Mouse (Mus musculus) adrenal gland, adult 8-10 months (tissue): Measurements from ENCODE around the gene Zdhhc16. TPM values are rescaled to one million over a fixed set of nuclear protein-coding genes. Genes with fewer than 3 reads are reported as not detected.
A peak's percentile ranks its signal among the peaks of the same experiment; 100 is the strongest.

ENCODE experiments used
- DNase-seq: peaks from one replicate; pipeline ENCODE4 v3.0.0; 2022
- total RNA-seq, 4 experiments: library from RNA; stranded (reverse); gene quantifications; 2 replicates each; pipeline ENCODE4 v1.2.4; 2022

The Zdhhc16 gene
- total RNA-seq: 10 to 100 TPM; 29.5 to 40.7 (median 34.8) TPM

DNA sequence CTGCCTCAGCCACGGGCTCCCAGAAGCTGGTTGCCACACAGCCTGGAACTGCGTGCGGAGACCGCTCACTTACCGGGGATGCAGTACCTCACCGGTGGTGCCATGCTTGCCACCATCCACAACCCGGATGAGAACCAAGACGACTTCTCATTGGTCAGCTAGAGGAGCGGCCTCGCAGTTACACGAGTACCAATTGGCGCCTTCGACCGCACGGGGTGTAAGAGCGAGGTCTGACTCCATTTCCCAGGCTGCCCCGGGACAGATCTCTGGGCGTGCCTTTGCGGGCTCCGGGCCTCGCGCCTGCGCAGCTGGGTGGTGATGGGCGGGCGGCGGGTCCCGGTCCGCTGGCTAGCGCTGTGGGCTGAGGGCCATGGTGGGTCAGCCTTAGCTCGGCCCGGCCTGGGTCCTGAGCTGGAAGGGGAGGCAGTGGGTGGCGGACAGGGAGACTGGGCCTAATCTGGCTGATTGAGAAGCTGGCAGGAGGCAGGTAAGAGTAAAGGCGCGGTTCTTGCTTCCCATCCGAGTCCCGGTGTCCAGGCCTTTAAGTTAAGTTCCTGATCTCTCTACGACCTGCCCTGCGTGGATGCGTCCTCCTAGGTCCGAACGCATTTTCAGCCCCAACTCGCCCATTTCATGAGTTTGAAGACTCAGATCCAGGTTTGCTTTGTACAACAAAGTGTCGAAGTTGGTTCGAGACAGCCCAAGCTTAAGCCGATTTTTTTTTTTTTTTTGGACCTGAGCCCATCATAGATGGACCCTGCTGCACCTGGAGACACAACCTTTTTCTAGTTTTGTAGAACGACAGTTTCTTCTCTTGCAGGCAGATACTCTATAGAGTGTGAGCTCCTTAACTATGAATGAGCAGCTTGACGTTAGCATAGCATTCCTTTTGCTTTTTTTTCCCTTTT lies at the start of gene Zdhhc16, which contains the start of gene Exosc1:
TSS of gene Zdhhc16 (plus strand) at position 302 of the 908 bp plus-strand sequence.
TSS of gene Exosc1 (minus strand) at position 245 of the 908 bp plus-strand sequence.
- peak; percentile 98 for DNase-seq

DNA sequence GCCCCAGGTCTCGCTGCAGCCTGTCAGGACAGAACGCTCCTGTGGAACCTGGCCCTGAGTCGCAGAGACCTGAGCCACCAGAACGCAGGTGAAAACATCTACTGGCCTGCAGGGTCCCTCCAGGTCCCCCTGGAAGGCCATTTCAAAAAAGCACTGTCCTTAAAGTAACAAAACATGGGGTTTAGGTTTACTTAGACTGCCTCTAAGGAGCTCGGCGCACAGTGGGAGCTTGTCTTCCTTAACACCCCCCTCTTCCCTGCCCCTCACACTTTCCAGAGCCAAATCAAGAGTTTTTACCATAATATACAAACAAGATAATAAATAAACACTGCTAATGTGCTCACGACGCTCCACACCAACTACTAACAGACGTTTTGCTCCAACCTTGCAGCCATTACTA lies 49.4 kb upstream of the Zdhhc16 start:
- DNase-seq: no peak

DNA sequence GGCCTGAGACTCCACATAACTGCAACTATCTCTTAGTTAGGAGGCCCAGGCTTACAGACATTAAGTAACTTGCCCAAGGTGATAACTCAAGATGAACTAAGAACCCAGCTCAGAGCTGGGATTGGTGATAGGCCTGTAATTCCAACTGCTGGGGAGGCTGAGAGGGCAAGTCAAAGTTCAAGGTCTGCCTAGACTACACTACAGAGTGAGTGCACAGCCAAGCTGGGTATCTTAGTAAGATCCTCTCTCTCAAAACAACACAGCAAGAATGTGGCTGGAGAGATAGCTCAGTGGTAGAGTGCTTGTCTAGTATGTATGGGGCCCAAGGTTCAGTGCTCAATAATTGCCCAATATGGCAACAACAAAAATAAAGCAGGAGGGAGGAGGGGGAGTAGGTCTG lies 45.1 kb upstream of the Zdhhc16 start:
- no peak for DNase-seq

DNA sequence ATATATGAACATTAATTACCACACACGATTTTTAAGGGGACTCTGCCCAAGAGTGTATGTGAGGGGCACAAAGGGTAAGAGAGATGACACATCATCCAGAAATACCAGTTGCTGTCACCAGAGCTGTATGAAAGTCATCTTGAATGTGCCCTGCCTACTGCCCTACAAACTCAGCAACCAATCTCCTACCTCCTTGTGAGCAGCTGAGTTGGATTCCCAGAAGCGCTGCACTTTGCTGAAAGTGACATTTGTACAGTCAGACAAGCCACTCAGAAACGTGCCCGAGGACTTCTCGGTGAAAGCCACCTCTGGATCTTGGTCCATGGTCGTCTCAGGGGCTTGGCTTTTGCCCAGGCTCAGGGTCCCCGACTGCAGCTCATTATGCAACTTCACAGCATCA lies 38.3 kb upstream of the Zdhhc16 start:
- DNase-seq: no peak

DNA sequence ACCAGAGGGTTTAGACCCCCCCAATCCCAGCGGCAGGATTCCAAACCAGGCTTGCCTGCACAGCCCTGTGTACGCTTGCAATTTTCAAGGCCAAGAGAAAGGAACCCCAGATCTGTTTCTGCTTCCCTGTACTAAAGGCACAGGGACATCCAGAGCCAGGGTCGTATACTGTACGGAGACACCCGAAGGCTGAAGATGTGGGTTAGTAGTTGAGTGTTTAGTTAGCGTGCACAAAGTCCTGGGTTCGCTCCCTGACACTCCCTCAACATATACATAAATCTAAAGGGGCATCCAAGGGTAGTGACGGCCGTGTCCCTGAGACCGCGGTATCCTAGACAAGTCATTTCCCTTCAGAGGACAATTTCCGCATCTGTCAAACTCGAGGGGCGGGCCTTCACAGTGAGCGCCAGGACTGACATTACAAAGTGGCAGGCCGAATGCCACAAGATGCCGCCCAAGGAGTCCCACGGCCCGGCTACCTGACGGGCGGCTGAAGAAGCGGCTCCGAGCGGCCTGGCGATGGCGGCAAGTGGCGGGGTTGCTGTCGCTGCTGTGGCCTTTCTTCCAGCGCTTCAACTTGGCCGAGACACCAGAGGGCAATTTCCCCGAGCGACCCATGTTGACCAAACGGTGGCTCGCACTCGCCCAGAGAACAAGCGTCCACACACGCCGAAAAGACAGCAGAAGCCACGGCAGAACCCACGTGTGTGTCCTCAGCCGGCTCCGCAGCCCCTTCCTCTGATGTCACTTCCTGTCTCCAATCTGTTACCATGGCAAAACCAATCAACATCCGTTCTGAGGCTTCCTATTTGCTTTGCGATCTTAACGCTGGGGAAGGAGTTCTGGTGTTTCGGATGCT lies 37.6 kb upstream of the Zdhhc16 start, which contains the start of gene Rrp12:
TSS of gene Rrp12 (minus strand) at position 714 of the 859 bp plus-strand sequence.
- DNase-seq: peak; percentile 75

DNA sequence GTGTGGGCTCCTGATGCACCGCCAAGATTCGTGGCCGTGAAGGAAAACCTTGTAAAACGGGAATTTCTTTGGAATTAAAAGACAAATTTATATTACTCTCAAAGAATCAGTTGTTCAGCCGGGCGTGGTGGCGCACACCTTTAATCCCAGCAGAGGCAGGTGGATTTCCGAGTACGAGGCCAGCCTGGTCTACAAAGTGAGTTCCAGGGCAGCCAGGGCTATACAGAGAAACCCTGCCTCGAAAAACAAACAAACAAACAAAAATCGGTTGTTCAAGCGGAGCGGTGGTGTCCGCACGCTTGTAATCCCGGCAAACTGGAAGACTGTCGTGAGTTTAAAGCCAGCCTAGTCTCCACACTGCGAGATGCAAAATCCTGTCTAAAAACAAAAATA lies 37.0 kb upstream of the Zdhhc16 start:
- no peak for DNase-seq

DNA sequence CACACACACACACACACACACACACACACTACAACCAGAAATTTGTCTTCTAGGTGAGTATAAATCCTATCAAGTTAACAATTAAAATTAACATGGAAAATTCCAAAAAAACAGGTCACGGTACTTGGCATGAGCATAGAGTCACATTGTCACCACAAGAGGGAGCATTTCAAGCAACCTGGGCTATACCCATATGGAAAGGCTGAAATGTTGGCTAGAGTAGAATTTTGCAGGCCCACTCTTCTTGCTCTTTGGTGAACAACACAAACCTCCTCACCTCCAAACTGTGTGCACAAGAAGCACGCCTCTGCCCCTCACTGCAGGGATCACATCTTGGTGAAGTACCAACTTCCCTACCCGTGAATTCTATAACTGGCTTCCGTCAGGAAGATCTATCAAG lies 34.4 kb upstream of the Zdhhc16 start:
- no peak for DNase-seq

DNA sequence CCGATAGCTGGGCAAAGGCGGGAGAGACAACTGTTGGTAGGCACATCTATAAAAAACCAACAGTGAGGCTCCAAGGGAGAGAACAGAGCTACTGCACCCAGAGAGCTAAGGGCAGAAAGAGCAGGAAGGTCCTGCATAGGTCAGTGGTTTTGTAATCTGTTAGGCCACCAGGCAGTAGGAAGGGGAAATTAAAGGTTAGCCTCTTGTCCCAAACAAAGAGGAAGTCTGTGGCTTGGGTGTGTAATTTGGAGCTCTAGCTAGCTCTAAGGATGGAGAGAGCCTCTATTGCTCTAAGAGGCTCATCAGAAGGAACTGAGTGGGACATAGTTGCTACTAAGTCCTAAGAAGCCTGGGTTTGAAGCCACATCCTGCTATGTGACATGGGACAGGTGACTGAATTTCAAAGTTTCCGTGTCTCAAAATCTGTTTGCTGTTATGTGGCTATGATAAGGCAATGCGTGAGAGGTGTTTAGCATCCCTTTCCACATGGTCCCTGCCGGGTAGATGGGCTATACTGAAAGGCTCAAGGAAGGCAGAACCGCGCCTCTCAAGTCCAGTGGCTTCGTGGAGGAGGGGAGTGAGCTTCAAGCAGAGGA lies 32.7 kb upstream of the Zdhhc16 start:
- no peak for DNase-seq

DNA sequence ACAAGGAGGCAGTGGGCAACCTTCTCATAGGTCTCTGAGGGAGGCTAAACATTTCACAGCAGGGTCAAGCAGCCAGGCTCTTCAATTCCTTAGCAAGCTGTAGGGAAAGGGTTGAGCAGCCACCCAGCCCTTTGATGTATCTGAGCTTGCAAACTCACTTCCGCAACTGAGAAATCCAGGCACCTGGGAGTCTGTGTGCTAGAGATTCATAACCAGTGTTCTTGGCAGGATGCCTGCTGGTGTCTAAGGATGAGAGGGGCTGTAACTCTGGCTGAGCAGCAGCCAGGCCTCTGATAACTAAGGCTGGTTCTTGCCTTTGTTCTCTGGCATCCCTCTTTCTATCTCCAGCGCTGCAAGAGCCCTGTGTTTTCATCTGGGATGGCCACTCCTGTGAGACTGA lies 31.6 kb upstream of the Zdhhc16 start:
- DNase-seq: no peak

DNA sequence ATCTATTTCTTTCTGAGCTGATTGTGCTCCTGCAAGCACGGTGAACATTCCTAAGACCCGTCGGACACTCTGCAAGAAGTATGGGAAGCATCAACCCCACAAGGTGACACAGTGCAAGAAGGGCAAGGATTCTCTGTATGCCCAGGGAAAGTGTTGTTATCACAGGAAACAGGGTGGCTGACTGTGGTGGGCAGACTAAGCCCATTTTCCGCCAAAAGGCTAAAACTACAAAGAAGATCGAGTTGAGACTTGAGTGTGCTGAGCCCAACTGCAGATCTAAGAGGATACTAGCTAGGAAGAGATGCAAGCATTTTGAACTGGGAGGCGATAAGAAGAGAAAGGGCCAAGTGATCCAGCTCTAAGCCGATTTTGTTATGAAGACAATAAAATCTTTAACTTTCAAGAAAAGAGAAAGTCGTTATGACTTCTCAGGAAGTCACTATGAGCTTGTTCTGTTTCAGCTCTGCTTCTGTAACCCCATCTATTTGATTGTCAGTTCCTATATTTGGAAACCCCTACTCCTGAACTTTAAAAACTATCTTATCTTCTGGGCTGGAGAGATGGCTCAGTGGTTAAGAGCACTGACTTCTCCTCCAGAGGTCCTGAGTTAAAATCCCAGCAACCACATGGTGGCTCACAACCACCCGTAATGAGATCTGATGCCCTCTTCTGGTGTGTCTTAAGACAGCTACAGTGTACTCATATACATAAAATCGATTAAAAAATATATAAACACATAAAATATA lies 30.3 kb upstream of the Zdhhc16 start:
- DNase-seq: no peak

DNA sequence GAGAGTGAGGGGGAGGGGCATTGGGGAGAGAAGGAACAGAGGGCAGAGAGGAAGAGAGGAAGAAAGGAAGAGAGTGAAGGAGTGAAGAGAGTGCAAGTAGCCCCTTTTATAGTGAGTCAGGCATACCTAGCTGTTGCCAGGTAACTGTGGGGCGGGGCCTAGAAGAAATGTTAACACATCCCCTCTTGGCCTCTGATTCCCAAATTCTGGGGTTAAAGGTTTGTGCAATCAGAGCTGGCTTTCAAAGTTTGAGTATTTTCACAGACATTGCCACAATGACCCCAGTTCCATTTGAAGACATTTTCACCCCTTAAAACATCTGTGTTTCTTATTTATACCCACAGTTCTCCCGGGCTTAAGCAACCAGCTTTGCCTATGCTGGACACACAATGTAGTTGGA lies 28.0 kb upstream of the Zdhhc16 start:
- DNase-seq: no peak

DNA sequence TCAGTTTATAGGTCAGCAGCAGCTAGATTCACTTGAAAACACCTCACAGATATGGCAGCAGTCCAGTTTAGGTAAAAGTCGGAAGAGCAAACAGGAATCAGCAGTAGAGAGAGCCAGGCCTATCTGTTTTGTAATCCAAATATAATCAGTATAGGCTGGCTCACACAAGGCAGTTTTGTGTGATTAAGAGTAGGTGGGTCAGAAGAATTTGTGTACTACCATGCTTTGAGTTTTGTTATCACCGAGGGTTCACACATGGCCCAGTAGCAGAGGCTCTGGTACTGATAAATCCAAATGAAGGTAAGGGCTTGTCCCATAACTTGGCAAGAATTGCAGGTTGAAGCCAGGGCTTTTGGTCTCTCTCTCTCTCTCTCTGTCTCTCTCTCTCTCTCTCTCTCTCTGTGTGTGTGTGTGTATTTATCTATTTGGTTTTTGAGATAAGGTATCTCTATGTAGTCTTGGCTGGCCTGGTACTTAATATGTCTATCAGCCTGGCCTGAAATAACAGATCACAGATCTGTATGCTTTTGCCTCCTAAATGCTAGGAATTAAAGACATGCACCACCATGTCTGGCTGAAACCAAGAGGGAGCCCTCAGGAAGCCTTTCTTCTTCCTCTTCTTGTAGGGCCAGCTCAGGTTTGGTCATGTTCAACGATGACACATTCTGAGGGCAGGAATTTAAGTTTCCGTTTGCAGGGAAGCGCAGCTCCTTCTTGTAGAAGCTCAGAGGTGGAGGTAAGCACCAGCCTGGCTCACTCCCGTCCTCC lies 26.8 kb upstream of the Zdhhc16 start:
- no peak for DNase-seq

DNA sequence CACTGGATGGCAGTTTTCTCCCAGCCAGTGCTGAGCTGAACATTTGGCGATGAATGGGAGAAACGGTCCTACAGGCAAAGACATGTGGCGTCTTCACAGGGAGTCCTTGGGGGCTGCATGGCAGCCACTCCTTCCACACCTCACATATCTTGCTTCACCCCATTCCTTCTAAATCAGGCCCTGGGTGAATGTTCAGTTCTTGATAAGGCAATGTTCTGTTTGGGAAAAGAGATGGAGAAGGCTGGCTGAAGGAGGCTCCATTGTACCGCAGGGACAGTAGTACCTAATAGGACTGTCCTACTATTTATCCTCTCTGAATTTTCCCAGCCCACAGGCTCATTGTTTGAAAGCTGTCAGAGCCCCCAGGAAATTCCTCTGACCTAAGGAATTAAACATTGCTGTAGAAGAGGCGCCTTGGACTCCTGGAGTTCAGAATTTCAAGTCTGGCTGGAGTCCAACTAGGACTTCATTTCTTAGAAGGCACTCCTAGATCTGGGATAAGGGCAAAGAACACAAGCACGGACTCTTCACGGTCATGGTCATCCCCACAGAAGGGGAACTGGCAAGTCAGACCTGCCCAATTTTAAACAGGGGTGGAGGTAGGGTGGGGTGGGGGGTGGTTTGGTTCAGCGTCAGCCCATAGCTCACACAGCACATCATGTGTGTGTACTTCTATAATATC lies 26.1 kb upstream of the Zdhhc16 start:
- no peak for DNase-seq

DNA sequence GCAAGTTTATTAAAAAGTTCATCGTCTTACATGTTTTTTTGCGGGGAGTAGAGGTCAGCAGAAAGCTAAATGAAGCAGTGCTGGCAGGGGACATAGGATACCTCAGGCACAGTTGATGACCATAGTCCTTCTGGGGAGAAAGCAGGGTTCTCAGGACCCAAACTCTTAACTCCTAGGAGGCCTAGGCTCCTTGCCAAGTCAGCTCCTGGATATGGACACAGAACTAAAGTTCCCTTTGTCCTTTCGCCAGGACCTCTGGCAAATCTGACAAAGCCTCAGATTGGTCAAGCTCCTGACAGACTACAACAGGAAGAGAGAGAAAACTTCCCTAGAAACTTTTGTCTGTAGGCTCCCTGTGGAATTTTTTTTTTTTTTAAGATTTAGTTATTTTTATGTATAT lies 24.5 kb upstream of the Zdhhc16 start:
- DNase-seq: no peak

DNA sequence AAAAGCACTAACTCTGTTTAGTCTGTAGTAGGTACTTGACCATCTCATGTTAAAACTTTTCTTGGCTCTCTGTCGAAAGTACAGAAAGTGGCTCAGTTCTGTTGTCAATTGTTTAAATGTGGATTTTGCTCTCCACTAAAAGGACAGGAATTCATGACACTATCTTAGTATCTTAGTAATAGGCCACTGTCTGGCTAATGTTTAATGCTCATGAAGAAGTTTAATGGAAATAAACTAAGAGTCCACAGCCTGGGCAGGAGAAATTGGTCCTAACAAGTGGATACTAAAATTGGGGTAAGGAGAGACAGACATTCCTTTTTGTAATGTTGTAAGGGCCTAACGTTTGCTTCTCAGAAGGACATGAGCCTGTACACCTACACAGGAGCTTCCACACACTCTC lies 22.9 kb upstream of the Zdhhc16 start:
- no peak for DNase-seq

DNA sequence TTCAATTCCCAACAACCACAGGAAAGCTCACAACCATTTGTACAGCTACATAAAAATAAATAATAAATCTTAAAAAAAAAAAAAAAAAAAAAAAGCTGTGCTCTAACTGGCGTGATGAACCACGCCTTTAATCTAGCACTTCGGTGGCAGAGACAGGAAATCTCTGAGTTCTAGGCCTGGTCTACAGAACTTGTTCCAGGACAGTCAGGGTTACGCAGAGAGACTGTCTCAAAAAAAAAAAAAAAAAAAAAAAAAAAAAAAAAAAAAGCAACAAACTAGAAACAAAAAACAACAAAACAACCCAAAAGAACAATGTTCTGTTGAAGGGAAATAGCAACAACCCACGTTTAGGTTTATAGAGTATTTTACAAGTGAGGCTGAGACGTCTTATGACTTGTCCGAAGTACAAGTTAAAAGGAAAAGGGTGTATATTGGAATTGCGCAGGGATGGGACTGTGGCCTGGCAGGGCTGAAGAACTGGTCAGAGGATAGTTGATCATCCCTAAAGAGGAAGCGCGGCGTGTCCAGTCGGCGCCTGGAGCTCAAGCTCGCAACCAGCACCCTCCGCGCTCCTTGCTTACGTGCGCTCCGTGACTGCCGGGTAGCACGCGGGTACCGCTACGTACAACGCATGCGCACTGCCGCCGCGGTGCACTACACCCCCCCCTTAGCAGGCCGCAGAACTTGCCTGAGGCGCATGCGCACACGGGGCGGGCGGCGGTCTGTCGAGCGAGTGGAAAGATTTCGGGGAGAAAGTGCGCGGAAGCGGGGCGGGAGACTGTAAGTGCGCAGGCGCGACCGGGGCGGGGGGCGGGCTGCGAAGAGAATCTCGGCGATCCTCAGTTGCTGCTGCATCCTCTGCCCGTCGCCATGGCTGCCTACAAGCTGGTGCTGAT lies 21.9 kb upstream of the Zdhhc16 start, which contains the start of gene Pgam1:
TSS of gene Pgam1 (plus strand) at position 746 of the 896 bp plus-strand sequence.
- peak; percentile 96 for DNase-seq

DNA sequence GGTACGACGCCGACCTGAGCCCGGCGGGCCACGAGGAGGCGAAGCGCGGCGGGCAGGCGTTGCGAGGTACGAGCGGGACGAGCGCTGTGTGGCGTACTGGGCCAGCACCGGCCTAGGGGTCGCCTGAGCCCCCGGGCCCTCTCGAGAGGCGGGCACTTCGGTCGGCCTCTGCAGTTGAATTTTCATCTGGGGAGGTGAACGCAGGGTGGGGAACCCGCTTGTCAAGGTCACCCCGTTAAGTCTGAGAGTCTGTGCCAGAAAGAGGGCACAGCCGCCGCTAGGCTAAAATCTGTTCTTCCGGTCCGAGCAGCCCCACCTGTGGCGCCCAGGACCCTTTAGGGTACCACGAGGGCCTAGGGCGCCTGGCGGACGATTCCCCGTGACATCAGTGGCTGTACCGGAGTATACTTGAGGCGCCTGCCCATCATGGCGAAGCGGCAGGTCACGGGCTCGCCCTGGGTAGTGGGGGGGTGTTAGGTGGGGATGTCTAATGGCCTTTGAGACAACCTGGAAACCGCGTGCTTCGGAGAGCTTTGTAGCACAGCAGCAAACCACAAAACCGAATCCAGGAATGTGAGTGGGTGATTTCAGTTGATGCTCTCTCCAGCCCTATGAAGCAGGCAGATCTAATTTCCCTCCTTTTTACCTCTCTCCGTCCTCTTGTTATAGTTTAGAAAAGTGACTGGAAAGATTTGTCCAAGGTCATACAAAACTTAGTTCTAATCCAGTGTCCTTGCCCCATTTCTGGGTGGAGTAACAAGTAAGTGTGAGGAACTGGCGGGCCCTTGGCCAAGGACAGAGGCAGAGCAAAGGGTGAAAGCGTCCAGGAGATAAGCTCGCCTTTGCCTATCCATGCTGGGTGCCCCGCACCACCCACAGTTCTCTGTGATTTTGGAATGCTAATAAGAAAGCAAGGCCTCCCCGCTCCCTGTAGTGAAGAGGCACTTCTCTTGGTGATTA lies 20.9 kb upstream of the Zdhhc16 start:
- peak; percentile 81 for DNase-seq
